Mouse (Mus musculus): ENCODE measurements around the gene Ccl12. TPM values are rescaled to one million over a fixed set of nuclear protein-coding genes. Genes with fewer than 3 reads are reported as not detected.

Ccl12 gene
- polyA plus RNA-seq, 1 experiment: not detected

DNA sequence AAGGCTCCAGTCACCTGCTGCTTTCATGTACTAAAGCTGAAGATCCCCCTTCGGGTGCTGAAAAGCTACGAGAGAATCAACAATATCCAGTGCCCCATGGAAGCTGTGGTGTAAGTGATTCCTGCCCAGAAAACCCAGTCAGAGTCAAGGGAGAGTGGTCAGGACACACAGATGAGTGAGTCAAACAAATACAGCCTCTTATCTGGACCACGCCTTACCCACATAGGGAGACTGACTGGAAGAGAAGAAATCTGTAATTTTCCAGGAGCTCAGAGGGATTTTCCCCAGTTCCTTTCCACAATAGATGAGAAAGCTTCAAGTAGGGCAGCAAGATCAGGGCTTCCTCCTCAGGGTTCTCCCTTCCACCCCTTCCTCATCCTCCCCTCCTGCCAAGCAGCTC lies 14.4 kb downstream of the Ccl12 start:
- H3K4me3 ChIP-seq (replicated peaks): no peak overlapping the region
- H3K27me3 ChIP-seq (ENCODE audit: control insufficient read depth): no peaks in the 10 kb centered on the region
- no peaks in the 10 kb centered on the region for H3K9me3 ChIP-seq (ENCODE audit: control insufficient read depth, low read length)
- no peak for TF ChIP-seq TAL1 (IDR thresholded peaks at IDR 0.05; ENCODE audit: low read length)
- TF ChIP-seq GATA1 (IDR thresholded peaks at IDR 0.05; ENCODE audit: low read length): no peak
- no peaks in the 10 kb centered on the region for H3K36me3 ChIP-seq (ENCODE audit: control insufficient read depth)
- H3K4me1 ChIP-seq (ENCODE audit: control insufficient read depth): no peaks in the 10 kb centered on the region

DNA sequence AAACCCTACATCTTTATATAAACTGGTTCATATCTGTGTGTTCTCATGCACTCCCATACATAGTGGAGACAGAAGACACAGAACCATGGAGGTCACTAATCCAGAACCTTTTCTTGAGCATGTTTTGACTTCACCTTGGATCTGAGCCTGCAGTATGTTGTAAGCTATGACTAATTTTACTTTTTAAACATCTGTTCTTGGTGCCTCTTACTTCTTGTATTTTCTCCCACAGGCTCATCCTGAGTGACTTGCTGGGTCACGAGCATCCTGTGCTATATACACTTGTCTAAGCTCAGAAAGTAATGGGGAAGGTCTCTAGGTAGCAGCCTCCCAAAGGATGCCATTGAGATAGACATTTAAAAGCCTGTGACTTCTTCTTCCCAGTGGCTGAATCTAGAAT lies 31.3 kb downstream of the Ccl12 start:
- H3K9me3 ChIP-seq (ENCODE audit: control insufficient read depth, low read length): no peaks in the 10 kb centered on the region
- TF ChIP-seq TAL1 (IDR thresholded peaks at IDR 0.05; ENCODE audit: low read length) (no peak), GATA1 (IDR thresholded peaks at IDR 0.05; ENCODE audit: low read length) (no peak)
- H3K4me3 ChIP-seq (replicated peaks): no peak overlapping the region
- no peaks in the 10 kb centered on the region for H3K27me3 ChIP-seq (ENCODE audit: control insufficient read depth)
- H3K36me3 ChIP-seq (ENCODE audit: control insufficient read depth): no peaks in the 10 kb centered on the region
- H3K4me1 ChIP-seq (ENCODE audit: control insufficient read depth): no peaks in the 10 kb centered on the region

GRCm38 (mm10) chr11:82136196-82136595 lies 34.6 kb downstream of the Ccl12 start:
- no peak overlapping the region for H3K4me3 ChIP-seq (replicated peaks)
- TF ChIP-seq GATA1 (IDR thresholded peaks at IDR 0.05; ENCODE audit: low read length): no peak
- TF ChIP-seq TAL1 (IDR thresholded peaks at IDR 0.05; ENCODE audit: low read length): no peak
- no peaks in the 10 kb centered on the region for H3K9me3 ChIP-seq (ENCODE audit: control insufficient read depth, low read length)
- no peaks in the 10 kb centered on the region for H3K36me3 ChIP-seq (ENCODE audit: control insufficient read depth)
- H3K27me3 ChIP-seq (ENCODE audit: control insufficient read depth): no peaks in the 10 kb centered on the region
- H3K4me1 ChIP-seq (ENCODE audit: control insufficient read depth): no peaks in the 10 kb centered on the region

DNA sequence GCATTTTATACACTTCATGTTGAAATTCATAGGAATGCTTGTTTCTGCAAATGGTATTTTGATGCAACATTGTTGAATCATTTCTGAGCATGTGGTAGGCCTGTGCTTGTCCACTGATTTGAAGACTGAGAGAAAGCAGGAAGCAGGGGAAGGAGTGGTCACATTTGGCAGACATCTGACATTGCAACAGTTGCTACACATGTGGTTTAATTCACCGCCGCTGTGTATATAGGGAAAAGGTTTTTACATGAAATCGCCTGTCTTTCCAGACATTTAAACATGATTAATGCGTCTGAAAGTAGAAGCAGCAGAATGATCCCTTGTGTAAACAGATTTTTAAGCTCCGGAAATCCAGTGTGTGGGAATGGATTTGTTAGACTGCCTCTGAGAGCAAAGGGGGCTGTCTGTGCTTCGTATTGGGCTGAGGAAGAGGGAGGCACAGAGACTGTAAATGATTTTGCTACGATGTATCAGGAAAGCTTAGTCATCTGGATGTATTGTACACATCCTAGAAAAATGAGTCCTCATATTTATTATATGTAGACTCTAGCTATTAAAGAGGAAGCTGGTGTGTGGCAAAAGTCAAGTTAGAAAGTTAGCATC lies 37.9 kb downstream of the Ccl12 start:
- no peaks in the 10 kb centered on the region for H3K4me1 ChIP-seq (ENCODE audit: control insufficient read depth)
- H3K36me3 ChIP-seq (ENCODE audit: control insufficient read depth): no peaks in the 10 kb centered on the region
- H3K4me3 ChIP-seq (replicated peaks): no peak overlapping the region
- no peaks in the 10 kb centered on the region for H3K27me3 ChIP-seq (ENCODE audit: control insufficient read depth)
- H3K9me3 ChIP-seq (ENCODE audit: control insufficient read depth, low read length): no peaks in the 10 kb centered on the region
- TF ChIP-seq TAL1 (IDR thresholded peaks at IDR 0.05; ENCODE audit: low read length): no peak
- TF ChIP-seq GATA1 (IDR thresholded peaks at IDR 0.05; ENCODE audit: low read length): no peak

Other genes starting within 250 kb of the Ccl12 start
- gene 5530401A14Rik, start 241.2 kb upstream of the Ccl12 start, polyA plus RNA-seq (2012): not detected in 2 replicates
- not detected in 2 replicates for gene Asic2, start 133.4 kb upstream of the Ccl12 start, polyA plus RNA-seq (2012)
- not detected in 2 replicates for gene Ccl2, start 66.3 kb upstream of the Ccl12 start, polyA plus RNA-seq (2012)
- not detected in 2 replicates for gene Gm17268, start 63.3 kb upstream of the Ccl12 start, polyA plus RNA-seq (2012)
- gene Ccl7, start 56.1 kb upstream of the Ccl12 start, polyA plus RNA-seq (2012): not detected in 2 replicates
- not detected in 2 replicates for gene Ccl11, start 44.0 kb upstream of the Ccl12 start, polyA plus RNA-seq (2012)
- gene Ccl8, start 13.3 kb downstream of the Ccl12 start, polyA plus RNA-seq (2012): not detected in 2 replicates
- not detected in 2 replicates for gene Ccl1, start 203.8 kb downstream of the Ccl12 start, polyA plus RNA-seq (2012)

All from erythroblast, embryonic 14.5 days (primary cell).